9 mouse cellular contexts compared by ENCODE assay signal in genomic region chr16:90924606-90925370, GRCm38 (mm10). TPM values are rescaled to one million over a fixed set of nuclear protein-coding genes. Genes with fewer than 3 reads are reported as not detected.
DNase-seq lines count a peak whose midpoint lies in the region; ATAC-seq and TF ChIP-seq lines count a peak whose summit lies in the region.
"Had no signal": no experiment of that assay in that cellular context is flagged by ENCODE, and none has a peak within 500 bp of the region (broad histone marks: within the 10 kb centered on the region; RNA-seq: fewer than 3 reads in every experiment).

No protein-coding gene starts in this region.

- H3K27ac ChIP-seq in lung, embryonic 14.5 days (ENCODE audit: low read depth): 0 out of 2 replicates have a peak overlapping the region, but pooled peaks have one; percentile 1
- H3K27ac ChIP-seq in brown adipose tissue, adult 24 weeks (replicated peaks; ENCODE audit: low read depth, low read length): peak overlapping the region; percentile 87
- H3K27ac ChIP-seq in kidney, postnatal 0 days: no peak overlapping the region
- no peak overlapping the region for H3K27ac ChIP-seq in midbrain, embryonic 10.5 days (replicated peaks)

- no peak overlapping the region for H3K9ac ChIP-seq in lung, embryonic 14.5 days
- H3K9ac ChIP-seq in kidney, postnatal 0 days (ENCODE audit: low read depth, low read length): no peak overlapping the region

- peak; percentile 36 for DNase-seq in lung, embryonic 14.5 days
- DNase-seq in lung, adult 2 months: no peak
- peak; percentile 40 for DNase-seq in kidney, postnatal 0 days (ENCODE audit: low spot score)
- DNase-seq in lung, postnatal 4 days: peak; percentile 60 to 61
- no peak for DNase-seq in right cerebral cortex, adult 2 months (ENCODE audit: low spot score in 2 of 2)
- no peak for DNase-seq in adipocyte (ENCODE audit: low spot score)
- no peak for DNase-seq in midbrain, embryonic 10.5 days (ENCODE audit: low spot score)

- WGBS in lung, embryonic 14.5 days: 79% methylated on average over 13 of the region's 13 CpGs
- WGBS in lung, adult 2 months: 68% methylated on average over 13 of the region's 13 CpGs
- 78% methylated on average over 13 of the region's 13 CpGs for WGBS in kidney, postnatal 0 days
- 92% methylated on average over 13 of the region's 13 CpGs for WGBS in midbrain, embryonic 10.5 days

- TF ChIP-seq POLR2A in lung, adult 2 months (IDR thresholded peaks at IDR 0.05; ENCODE audit: borderline replicate concordance, extremely low read depth, low read depth, low read length): no peak

- no peak for ATAC-seq in lung, embryonic 14.5 days (ENCODE audit: insufficient read depth)
- peak; percentile 56; the same call in 1 of the 2 replicates for ATAC-seq in kidney, postnatal 0 days (replicated peaks; ENCODE audit: low FRiP score, low read depth)

- no peaks in the 10 kb centered on the region for H3K27me3 ChIP-seq in lung, embryonic 14.5 days (ENCODE audit: insufficient read depth, low read length)
- H3K27me3 ChIP-seq in kidney, postnatal 0 days (ENCODE audit: insufficient read depth, low read length): no peaks in the 10 kb centered on the region
- no peaks in the 10 kb centered on the region for H3K27me3 ChIP-seq in midbrain, embryonic 10.5 days (ENCODE audit: low read depth, poor library complexity, severe bottlenecking)

- H3K36me3 ChIP-seq in lung, embryonic 14.5 days (ENCODE audit: insufficient read depth): peaks cover 9% of the 10 kb centered on the region; the same call in 1 of the 2 replicates
- H3K36me3 ChIP-seq in kidney, postnatal 0 days (ENCODE audit: insufficient read depth, low read length): peaks cover 4% of the 10 kb centered on the region; the same call in 1 of the 2 replicates
- H3K36me3 ChIP-seq in midbrain, embryonic 10.5 days: peaks cover 60% of the 10 kb centered on the region

- peaks cover 4% of the 10 kb centered on the region; the same call in 1 of the 2 replicates for H3K4me1 ChIP-seq in lung, embryonic 14.5 days (ENCODE audit: insufficient read depth)
- no peaks in the 10 kb centered on the region for H3K4me1 ChIP-seq in lung, adult 2 months (ENCODE audit: control insufficient read depth, insufficient read depth, low read length)
- H3K4me1 ChIP-seq in brown adipose tissue, adult 24 weeks (ENCODE audit: control insufficient read depth, insufficient read depth, insufficient read length, low read length): peaks cover 5% of the 10 kb centered on the region; the same call in 1 of the 2 replicates
- H3K4me1 ChIP-seq in kidney, postnatal 0 days (replicated peaks; ENCODE audit: insufficient read depth, low read length): no peaks in the 10 kb centered on the region
- peaks cover 5% of the 10 kb centered on the region for H3K4me1 ChIP-seq in midbrain, embryonic 10.5 days

- H3K4me2 ChIP-seq in lung, embryonic 14.5 days: no peak overlapping the region
- H3K4me2 ChIP-seq in kidney, postnatal 0 days (ENCODE audit: low read length): no peak overlapping the region

- TF ChIP-seq CTCF in lung, embryonic 14.5 days (IDR thresholded peaks at IDR 0.05; ENCODE audit: low read depth): no peak
- TF ChIP-seq CTCF in lung, adult 2 months (IDR thresholded peaks at IDR 0.05; ENCODE audit: insufficient read depth, low read length): no peak
- TF ChIP-seq CTCF in kidney, postnatal 0 days (IDR thresholded peaks at IDR 0.05; ENCODE audit: low read depth): no peak

- no peaks in the 10 kb centered on the region for H3K9me3 ChIP-seq in lung, embryonic 14.5 days (ENCODE audit: low read depth, low read length)
- H3K9me3 ChIP-seq in kidney, postnatal 0 days (replicated peaks; ENCODE audit: low read length): no peaks in the 10 kb centered on the region
- H3K9me3 ChIP-seq in midbrain, embryonic 10.5 days (replicated peaks): no peaks in the 10 kb centered on the region

- no peak overlapping the region for H3K4me3 ChIP-seq in lung, embryonic 14.5 days (ENCODE audit: low read depth, low read length)
- H3K4me3 ChIP-seq in lung, adult 2 months (replicated peaks; ENCODE audit: extremely low read depth, low read depth, low read length): no peak overlapping the region
- H3K4me3 ChIP-seq in brown adipose tissue, adult 24 weeks (ENCODE audit: insufficient read depth, low read depth, low read length): no peak overlapping the region
- no peak overlapping the region for H3K4me3 ChIP-seq in kidney, postnatal 0 days (replicated peaks; ENCODE audit: low read depth, low read length)
- H3K4me3 ChIP-seq in midbrain, embryonic 10.5 days: no peak overlapping the region
- H3K4me3 ChIP-seq: myocyte had no signal

RNA-seq across cellular contexts. Expression of gene Cfap298, which starts 10.1 kb away (rescaled TPM):
- 42.8 and 45.2 TPM in 2 replicates for polyA plus RNA-seq in lung, embryonic 14.5 days (2014; fragmentation: Nextera tagmentation; extraction: Ambion mirVana)
- polyA plus RNA-seq in lung, adult 2 months (2012; rRNA removed): 17.2 and 29.9 TPM in 2 replicates
- 41.8 and 45.0 TPM in 2 replicates for polyA plus RNA-seq in brown adipose tissue, adult 24 weeks (2012; ENCODE audit: insufficient read depth, insufficient read length, missing spikeins)
- polyA plus RNA-seq in kidney, postnatal 0 days (2015; fragmentation: Nextera tagmentation; extraction: Ambion mirVana): 43.7 and 48.1 TPM in 2 replicates
- 57.1 and 67.8 TPM in 2 replicates for polyA plus RNA-seq in midbrain, embryonic 10.5 days (2016; fragmentation: Nextera tagmentation; extraction: Ambion mirVana)

Comparison
In these comparisons a context has a peak if more than half of its experiments do, and no peak if none do; other contexts are left out.
1. DNase-seq: peak in lung, embryonic 14.5 days (single experiment), kidney, postnatal 0 days (single experiment) and lung, postnatal 4 days (2 of 2); none in lung, adult 2 months (single experiment), right cerebral cortex, adult 2 months (0 of 2), adipocyte (single experiment) and midbrain, embryonic 10.5 days (single experiment).
2. H3K27ac ChIP-seq: peak in lung, embryonic 14.5 days (single experiment) and brown adipose tissue, adult 24 weeks (single experiment); none in kidney, postnatal 0 days (single experiment) and midbrain, embryonic 10.5 days (single experiment).